Mouse (Mus musculus) lung, embryonic 14.5 days (tissue): ENCODE measurements around the gene Tedc2. TPM values are rescaled to one million over a fixed set of nuclear protein-coding genes. Genes with fewer than 3 reads are reported as not detected.

Source experiments
- ATAC-seq: fragments of 200-750 bp; cut with Nextera tagmentation; 2 replicates; pipeline ENCODE4 v1.8.0; 2017; ENCODE audit warnings: mild to moderate bottlenecking, moderate TSS enrichment, moderate library complexity; ENCODE audit not compliant: insufficient read depth
- DNase-seq: peaks from one replicate; pipeline ENCODE4 v3.0.0-alpha.2; 2015
- H3K27ac ChIP-seq: fragments of 300-500 bp; sonication (generic); 2 replicates; pipeline ENCODE4 v1.5.1; 2014; ENCODE audit warnings: low read depth, mild to moderate bottlenecking, moderate library complexity
- H3K27me3 ChIP-seq: fragments of 300-500 bp; sonication (generic); 2 replicates; pipeline ENCODE4 v1.6.1; 2014; ENCODE audit warnings: low read length, control low read depth; ENCODE audit not compliant: insufficient read depth
- H3K36me3 ChIP-seq: fragments of 300-500 bp; sonication (generic); 2 replicates; pipeline ENCODE4 v1.6.1; 2014; ENCODE audit warnings: control low read depth; ENCODE audit not compliant: insufficient read depth
- H3K4me1 ChIP-seq: fragments of 300-500 bp; sonication (generic); 2 replicates; pipeline ENCODE4 v1.6.1; 2014; ENCODE audit warnings: antibody characterized with exemption, control low read depth; ENCODE audit not compliant: insufficient read depth
- H3K4me2 ChIP-seq: fragments of 300-500 bp; sonication (generic); 2 replicates; pipeline ENCODE4 v1.6.1; 2014; ENCODE audit warnings: mild to moderate bottlenecking
- H3K4me3 ChIP-seq: fragments of 300-500 bp; sonication (generic); 2 replicates; pipeline ENCODE4 v1.5.1; 2014; ENCODE audit warnings: low read depth, low read length
- H3K9ac ChIP-seq: fragments of 300-500 bp; sonication (generic); 2 replicates; pipeline ENCODE4 v1.6.1; 2014
- H3K9me3 ChIP-seq: fragments of 300-500 bp; sonication (generic); 2 replicates; pipeline ENCODE4 v1.6.1; 2016; ENCODE audit warnings: low read depth, low read length, control low read depth
- CTCF ChIP-seq: IDR thresholded peaks from 2 replicates; pipeline ENCODE4 v1.5.1; 2016; ENCODE audit warnings: antibody characterized with exemption, low read depth
- WGBS: fragments of 180-500 bp; shearing (Covaris S2); extraction: QIAGEN DNeasy Blood & Tissue Kit; methylation state at CpG from one replicate; pipeline ENCODE4 v1.1.7; 2014; 5-methylcytosine and 5-hydroxymethylcytosine counted together
- polyA plus RNA-seq: library from polyadenylated mRNA; unstranded; fragments of >200 nt; fragmentation: Nextera tagmentation; extraction: Ambion mirVana; gene quantifications from 2 replicates; pipeline ENCODE4 v1.2.1, GENCODE M21; 2014

Gene Tedc2
- polyA plus RNA-seq, 1 experiment from 2014 or later: 15.2 TPM

- Histone ChIP-seq H3K27ac (no peak overlapping the region), H3K27me3 (no peaks in the 10 kb centered on the region), H3K4me1 (no peaks in the 10 kb centered on the region), H3K36me3 (0 out of 2 replicates have a peak, but pooled peaks cover 4% of the 10 kb centered on the region), H3K4me2 (no peak overlapping the region), H3K9me3 (no peaks in the 10 kb centered on the region), H3K4me3 (no peak overlapping the region), H3K9ac (no peak overlapping the region)
- TF ChIP-seq CTCF: no peak
- DNase-seq (no peak), ATAC-seq (no peak)
- WGBS: 85% methylated on average over 8 of the region's 8 CpGs
Observed at GRCm38 (mm10) chr17:24193268-24193667, 27.4 kb downstream of the Tedc2 start.

- no peak overlapping the region for H3K4me2 ChIP-seq
- no peak for DNase-seq
- no peak overlapping the region; the same call in 1 of the 2 replicates for H3K9ac ChIP-seq
- H3K27me3 ChIP-seq: no peaks in the 10 kb centered on the region
- no peaks in the 10 kb centered on the region for H3K4me1 ChIP-seq
- H3K9me3 ChIP-seq: no peaks in the 10 kb centered on the region
- 67% methylated on average over 8 of the region's 8 CpGs for WGBS
- 0 out of 2 replicates have a peak, but pooled peaks cover 4% of the 10 kb centered on the region for H3K36me3 ChIP-seq
- no peak for TF ChIP-seq CTCF
- H3K27ac ChIP-seq: no peak overlapping the region
- no peak for ATAC-seq
- no peak overlapping the region for H3K4me3 ChIP-seq
Observed at GRCm38 (mm10) chr17:24192848-24193247, 27.8 kb downstream of the Tedc2 start.

- ATAC-seq: no peak
- WGBS: 77% methylated on average over 4 of the region's 4 CpGs
- no peaks in the 10 kb centered on the region for H3K9me3 ChIP-seq
- TF ChIP-seq CTCF: no peak
- H3K36me3 ChIP-seq: 0 out of 2 replicates have a peak, but pooled peaks cover 4% of the 10 kb centered on the region
- no peak overlapping the region for H3K9ac ChIP-seq
- no peaks in the 10 kb centered on the region for H3K4me1 ChIP-seq
- H3K4me3 ChIP-seq: no peak overlapping the region
- no peak overlapping the region for H3K27ac ChIP-seq
- no peak overlapping the region for H3K4me2 ChIP-seq
- DNase-seq: no peak
- H3K27me3 ChIP-seq: no peaks in the 10 kb centered on the region
Observed at GRCm38 (mm10) chr17:24191481-24191880, 29.2 kb downstream of the Tedc2 start.

- H3K9me3 ChIP-seq: no peaks in the 10 kb centered on the region
- H3K36me3 ChIP-seq: 0 out of 2 replicates have a peak, but pooled peaks cover 4% of the 10 kb centered on the region
- no peaks in the 10 kb centered on the region for H3K4me1 ChIP-seq
- no peaks in the 10 kb centered on the region for H3K27me3 ChIP-seq
- no peak overlapping the region for H3K4me2 ChIP-seq
- ATAC-seq: no peak
- TF ChIP-seq CTCF: no peak
- WGBS: 85% methylated on average over 2 of the region's 2 CpGs
- H3K9ac ChIP-seq: no peak overlapping the region
- no peak overlapping the region for H3K27ac ChIP-seq
- no peak overlapping the region for H3K4me3 ChIP-seq
- DNase-seq: no peak
Observed at GRCm38 (mm10) chr17:24190934-24191333, 29.7 kb downstream of the Tedc2 start.

GRCm38 (mm10) chr17:24174259-24174658, 46.4 kb downstream of the Tedc2 start:
- no peak for DNase-seq
- no peaks in the 10 kb centered on the region for H3K27me3 ChIP-seq
- TF ChIP-seq CTCF: no peak
- H3K4me1 ChIP-seq: no peaks in the 10 kb centered on the region
- no peak overlapping the region for H3K4me2 ChIP-seq
- 68% methylated on average over 3 of the region's 3 CpGs for WGBS
- H3K4me3 ChIP-seq: no peak overlapping the region
- H3K27ac ChIP-seq: no peak overlapping the region
- no peaks in the 10 kb centered on the region for H3K9me3 ChIP-seq
- ATAC-seq: no peak
- no peaks in the 10 kb centered on the region for H3K36me3 ChIP-seq
- no peak overlapping the region for H3K9ac ChIP-seq

- DNase-seq (peak; percentile 90), ATAC-seq (no peak)
- no peaks in the 10 kb centered on the region for H3K27me3 ChIP-seq
- no peak overlapping the region for H3K9ac ChIP-seq
- whole genome bisulfite sequencing: 1% methylated on average over 3 of the region's 3 CpGs
- H3K4me1 ChIP-seq: no peaks in the 10 kb centered on the region
- H3K9me3 ChIP-seq: no peaks in the 10 kb centered on the region
- no peak overlapping the region for H3K4me3 ChIP-seq
- TF ChIP-seq CTCF: peak; percentile 96
- H3K4me2 ChIP-seq: no peak overlapping the region
- H3K36me3 ChIP-seq: no peaks in the 10 kb centered on the region
- H3K27ac ChIP-seq: no peak overlapping the region
Observed at GRCm38 (mm10) chr17:24173423-24173822, 47.2 kb downstream of the Tedc2 start.

- no peaks in the 10 kb centered on the region for H3K9me3 ChIP-seq
- DNase-seq: no peak
- no peak for TF ChIP-seq CTCF
- 80% methylated on average over 4 of the region's 4 CpGs for WGBS
- peaks cover 12% of the 10 kb centered on the region for H3K36me3 ChIP-seq
- H3K4me3 ChIP-seq: no peak overlapping the region
- no peaks in the 10 kb centered on the region for H3K27me3 ChIP-seq
- H3K27ac ChIP-seq: no peak overlapping the region
- H3K4me2 ChIP-seq: no peak overlapping the region
- peaks cover 9% of the 10 kb centered on the region; the same call in 1 of the 2 replicates for H3K4me1 ChIP-seq
- H3K9ac ChIP-seq: no peak overlapping the region
- no peak for ATAC-seq
Observed at GRCm38 (mm10) chr17:24171738-24172137, 48.9 kb downstream of the Tedc2 start.

- Histone ChIP-seq H3K4me2 (no peak overlapping the region), H3K4me3 (no peak overlapping the region), H3K36me3 (peaks cover 17% of the 10 kb centered on the region), H3K4me1 (peaks cover 9% of the 10 kb centered on the region; the same call in 1 of the 2 replicates), H3K9ac (no peak overlapping the region), H3K27ac (no peak overlapping the region), H3K27me3 (no peaks in the 10 kb centered on the region), H3K9me3 (no peaks in the 10 kb centered on the region)
- ATAC-seq (no peak), DNase-seq (no peak)
- WGBS: 65% methylated on average over 5 of the region's 5 CpGs
- no peak for TF ChIP-seq CTCF
Observed at GRCm38 (mm10) chr17:24170729-24171128, 49.9 kb downstream of the Tedc2 start.
